Mouse (Mus musculus): ENCODE data around the gene Pja2.
A peak's percentile ranks its signal among the peaks of the same experiment; 100 is the strongest.
"Not testable (repeated sequence)": the region's sequence is repeated elsewhere in the genome, so short reads cannot be mapped to it uniquely, and the experiment has no call there.

Pja2 gene

DNA sequence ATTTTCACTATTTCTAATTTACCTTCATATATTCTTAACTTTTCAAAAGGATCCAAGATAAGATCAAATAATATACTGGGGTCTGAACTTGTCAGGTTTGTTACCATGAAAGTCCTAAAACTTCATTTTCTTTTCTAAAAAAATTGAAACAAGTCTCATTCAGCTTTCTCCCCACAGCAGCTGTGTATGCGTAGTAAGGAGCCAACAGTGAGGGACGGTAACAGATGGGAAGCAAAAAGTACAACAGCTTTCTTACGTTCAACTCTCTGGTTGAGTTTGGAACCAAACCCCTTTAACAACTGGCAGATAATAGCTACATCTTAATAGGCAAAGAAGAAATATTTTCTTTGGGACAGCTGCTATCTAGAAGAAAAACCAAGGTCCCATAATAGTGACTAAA, 50.3 kb downstream of the Pja2 start:
- not testable (repeated sequence) for DNase-seq (ENCODE audit: low read depth, low spot score)

DNA sequence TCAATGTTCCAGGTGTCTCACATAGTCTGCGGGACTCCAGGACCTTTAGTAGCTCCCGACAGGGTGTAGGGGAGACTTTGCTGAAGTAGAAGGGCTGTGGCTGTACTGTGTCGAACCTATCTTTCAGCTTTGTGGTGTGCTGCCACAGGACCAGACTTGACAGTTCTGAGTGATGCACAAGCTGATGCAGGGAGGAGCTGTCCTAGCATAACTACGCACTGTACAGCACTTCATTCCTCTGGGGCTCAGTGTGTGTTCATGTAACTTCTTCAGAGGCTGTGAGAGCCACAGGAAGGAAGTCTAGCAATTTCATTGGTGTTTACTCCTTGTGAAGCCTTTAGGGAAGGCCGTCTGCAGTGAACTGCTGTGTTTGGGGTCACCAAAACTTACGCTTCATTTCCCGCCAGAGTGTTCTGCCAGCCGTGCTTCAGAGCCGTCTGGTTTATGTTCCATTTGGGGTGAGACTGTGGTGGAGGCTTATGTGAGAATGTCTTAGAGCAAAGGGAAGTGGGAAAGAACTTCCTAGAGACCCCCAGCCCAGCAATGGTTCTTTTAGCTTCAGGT, 54.0 kb downstream of the Pja2 start:
- DNase-seq (ENCODE audit: low read depth, low spot score), result no peak

DNA sequence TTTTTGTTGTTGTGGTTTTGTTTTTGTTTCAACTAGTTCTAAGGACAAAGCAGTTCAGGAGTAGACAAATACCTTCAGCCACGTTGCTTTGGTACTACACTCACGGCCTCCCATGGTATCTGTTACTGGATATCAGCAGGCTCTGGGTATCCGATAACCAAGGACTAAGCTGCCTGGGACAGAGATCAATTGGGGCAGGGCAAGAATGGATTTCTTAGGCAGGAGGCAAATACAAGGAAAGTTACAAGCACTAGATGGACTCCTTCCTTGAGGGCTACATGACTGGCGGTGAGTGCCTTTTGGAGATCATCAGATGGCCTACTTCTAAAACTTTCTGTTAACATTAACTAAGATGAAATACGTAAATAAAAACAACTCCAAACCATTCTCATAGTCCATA, 55.0 kb downstream of the Pja2 start:
- DNase-seq (ENCODE audit: low read depth, low spot score), result no peak

DNA sequence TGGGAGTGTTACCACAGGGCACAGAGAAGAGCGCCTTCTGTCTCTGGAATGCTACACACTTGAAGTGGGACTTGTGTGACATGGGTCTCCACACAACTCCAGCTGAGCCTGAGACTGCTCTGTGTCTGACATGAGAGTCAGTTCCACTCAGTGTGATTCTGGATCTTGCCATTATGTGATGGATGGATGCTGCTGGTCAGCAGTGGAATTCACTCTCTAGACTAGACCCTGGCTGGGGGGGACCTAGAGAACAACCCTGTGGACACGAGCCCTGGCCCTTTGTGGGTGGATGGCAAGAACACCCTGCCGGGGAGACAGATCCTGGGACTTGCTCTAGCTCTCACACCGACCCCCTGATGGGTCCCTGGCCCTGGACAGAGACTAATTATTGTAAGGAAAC, 56.5 kb downstream of the Pja2 start:
- no peak for DNase-seq (ENCODE audit: low read depth, low spot score)

DNA sequence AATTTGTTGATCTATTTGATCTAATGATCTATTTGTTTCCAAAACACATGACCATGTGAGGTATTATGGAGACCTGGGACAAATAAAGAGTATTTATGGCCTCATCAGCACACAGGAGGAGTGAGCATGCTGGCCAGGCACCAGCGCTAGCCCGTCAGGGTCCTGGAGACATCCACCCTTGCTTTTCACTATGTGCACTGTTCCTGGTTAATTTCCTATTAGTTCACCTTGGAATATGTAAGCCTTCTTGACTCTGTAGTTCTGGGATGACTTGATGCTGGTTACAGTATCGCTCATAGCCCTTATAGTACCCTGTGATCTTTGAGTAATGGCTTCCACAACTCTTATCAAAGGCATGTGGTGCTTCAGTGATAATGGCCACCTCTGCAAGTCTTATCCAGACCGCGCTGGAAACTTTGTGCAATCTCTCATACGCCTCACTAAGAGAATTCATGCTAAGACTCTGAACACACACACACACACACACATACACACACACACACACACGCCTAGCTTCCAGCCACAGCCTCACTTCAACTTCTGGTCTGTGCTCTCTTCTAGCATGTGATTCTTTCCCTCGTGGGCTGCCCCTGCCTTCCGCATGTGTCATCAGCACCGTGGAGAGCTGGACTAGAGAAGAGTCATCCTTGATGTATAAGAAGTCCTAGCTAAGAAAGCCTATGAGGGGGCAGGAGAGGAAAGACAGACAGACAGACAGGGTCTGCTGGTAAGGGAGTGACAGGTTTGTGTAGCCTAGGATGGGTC, 57.2 kb downstream of the Pja2 start:
- DNase-seq (ENCODE audit: low read depth, low spot score), result peak; percentile 37

DNA sequence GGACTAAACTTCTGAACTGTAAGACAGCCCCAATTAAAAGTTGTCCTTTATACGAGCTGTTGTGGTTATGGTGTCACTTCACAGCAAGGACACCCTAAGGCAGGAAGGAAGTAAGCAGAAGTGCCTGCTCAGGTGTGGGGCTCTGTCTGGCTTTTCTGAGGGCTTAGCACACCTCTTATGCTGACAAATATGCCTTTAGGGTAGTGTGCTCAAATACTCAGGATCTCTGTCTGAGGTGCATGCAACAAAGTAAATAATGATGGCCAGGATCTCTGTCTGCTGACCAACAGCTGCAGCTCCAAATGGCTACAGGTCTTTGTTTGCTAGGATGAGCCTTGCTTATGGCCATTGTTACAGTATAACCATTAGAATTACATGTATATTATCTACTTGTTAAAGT, 71.1 kb downstream of the Pja2 start:
- no peak for DNase-seq (ENCODE audit: low read depth, low spot score)

DNA sequence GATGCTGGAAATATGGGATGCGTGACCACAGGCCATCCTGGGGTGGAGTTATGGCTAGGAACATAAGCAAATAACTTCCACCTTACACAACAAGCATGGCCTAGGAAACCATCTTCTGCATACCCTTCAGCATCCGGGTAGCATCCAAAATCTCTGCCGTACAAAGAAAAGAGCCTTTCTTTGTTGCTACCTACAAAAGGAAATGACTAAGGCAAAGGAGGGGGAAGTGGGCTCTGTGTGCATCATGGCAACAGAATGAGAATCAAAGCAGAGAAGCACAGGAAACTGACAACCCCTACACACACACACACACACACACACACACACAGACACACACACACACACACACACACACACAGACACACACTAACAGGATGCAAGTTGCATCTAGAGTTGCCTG, 83.5 kb downstream of the Pja2 start:
- peak; percentile 45 for DNase-seq (ENCODE audit: low read depth, low spot score)

DNA sequence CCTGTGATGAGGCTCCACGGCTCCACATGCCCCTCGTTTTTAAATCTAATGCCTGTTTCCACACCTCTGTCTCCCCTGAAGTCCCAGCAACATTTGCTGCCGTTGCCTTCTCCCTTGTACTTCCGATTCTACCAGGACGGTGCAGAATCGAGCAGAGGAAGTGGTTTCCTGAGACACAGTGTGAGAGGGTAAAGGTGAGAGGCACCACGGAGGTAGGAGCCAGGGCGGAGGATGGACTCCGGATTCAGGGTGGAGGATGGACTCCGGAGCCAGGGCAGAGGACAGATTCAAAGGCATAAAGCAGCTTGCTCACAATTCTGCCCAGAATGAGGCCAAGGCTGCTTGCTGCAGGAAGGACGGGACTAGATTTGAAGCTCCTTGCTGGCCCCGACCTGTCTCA, 88.8 kb downstream of the Pja2 start:
- DNase-seq (ENCODE audit: low read depth, low spot score), result no peak

DNA sequence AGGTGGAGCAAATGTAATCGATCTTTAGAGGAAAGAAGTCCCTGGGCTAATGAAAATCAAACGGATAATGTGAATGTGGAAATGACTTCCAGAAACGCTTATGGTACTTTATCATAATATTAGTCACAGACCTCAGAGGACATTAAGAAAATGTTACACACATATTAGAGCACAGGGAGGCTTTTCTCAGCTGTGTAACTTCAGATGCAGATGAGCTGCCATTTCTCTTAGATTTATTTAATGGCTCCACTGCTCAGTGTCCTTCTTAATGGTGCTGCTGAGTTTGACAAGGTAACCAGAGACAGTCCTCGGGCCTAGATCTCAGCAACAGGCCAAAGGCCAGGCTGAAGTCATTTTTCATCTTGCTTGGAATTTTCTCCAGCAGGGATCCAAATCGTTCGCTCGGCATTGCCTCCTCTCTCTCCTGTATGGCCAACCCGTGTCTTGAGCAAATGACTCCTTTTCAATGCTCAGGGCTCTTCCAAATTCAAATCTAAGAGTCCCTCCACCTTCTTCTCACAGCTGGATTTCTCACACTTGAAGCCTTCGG, 89.3 kb downstream of the Pja2 start:
- no peak for DNase-seq (ENCODE audit: low read depth, low spot score)

DNA sequence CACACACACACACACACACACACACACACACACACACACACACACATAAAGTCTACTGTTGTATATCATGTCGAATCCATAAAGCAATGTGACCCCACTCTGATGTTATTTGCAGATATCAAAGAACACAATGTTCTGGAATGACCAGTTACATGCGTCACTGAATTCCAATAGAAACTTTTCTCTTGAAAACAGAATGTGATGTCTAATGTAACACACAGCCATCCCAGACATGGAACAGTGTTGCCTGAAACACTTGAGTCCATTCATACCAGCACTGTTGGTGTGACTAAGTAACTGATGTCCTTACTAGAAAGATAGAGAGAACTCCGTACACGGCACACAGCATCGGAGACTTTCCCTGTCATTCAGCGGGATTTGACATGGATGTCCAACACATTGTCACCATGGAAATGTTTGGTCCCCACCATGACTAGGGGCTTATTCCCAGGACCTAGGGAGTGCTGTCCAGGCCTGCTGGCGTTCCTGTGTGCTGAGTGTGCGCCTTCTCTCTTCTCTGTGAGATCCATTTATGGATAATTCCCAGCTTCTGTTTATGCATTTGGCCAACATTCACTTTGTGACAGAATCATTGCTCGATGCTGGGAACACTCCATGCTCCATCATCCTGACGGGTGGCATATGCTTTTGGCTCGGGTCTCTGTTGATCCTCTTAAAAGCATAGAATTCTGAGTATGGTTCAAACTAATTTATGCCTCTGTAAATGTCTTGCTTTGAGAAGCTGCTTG, 90.0 kb downstream of the Pja2 start:
- DNase-seq (ENCODE audit: low read depth, low spot score), result no peak

DNA sequence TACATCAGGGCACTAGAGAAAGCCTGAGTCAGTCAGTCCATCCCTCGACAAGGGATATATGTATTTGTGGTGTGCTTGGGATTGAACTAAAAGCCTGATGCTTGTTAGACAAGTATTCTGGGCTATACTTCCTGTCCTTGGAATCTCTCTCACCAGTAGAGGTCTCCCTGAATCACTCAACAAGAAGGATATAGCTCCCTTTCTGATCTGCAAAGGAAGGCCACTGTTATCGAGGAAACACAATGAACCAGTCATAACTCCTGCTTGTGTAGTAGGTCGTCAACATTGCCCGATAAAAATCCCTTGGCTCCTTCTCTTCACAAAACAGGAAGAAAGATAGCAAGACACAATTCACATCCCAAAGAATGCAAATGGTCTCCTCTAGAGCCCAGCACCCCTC, 99.6 kb downstream of the Pja2 start:
- peak; percentile 58 for DNase-seq (ENCODE audit: low read depth, low spot score)

DNA sequence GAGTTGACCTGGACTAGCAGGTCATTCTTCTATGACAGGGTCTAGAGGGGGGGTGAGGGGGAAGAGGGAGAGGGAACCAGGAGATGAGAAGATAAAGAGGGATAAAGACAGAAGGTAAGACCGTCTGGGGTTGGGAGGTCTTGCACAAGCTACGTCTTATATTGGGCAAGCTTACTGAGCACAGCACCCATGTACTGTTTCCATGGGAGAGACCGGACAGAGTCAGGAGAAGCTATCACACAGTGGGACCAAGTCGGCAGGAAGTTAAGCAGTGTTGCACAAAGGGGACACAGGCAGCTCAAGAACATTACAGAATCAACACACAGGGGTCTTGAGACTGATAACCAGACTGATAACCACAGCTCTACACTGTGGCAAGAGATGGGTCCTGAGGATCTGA, 100.1 kb downstream of the Pja2 start:
- not testable (repeated sequence) for DNase-seq (ENCODE audit: low read depth, low spot score)

DNA sequence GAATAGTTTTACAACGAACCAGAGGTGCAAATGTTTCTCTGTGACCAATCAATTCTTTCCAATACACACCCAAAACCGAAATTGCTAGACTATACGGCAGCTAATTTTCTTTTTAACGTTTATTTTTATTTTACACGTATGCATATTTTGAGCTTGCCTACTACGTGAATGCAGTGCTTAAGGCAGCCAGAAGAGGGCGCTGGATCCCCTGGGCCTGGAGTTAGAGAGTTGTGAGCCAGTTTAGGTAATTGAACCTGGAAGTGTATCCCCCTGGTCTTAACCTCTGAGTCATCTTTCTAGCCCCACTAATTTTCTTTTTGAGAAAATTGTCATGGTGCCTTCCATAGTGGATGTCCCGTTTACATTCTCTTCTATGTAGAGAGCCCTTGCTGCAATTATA, 100.5 kb downstream of the Pja2 start:
- peak; percentile 25 for DNase-seq (ENCODE audit: low read depth, low spot score)

All from 3T3-L1 (cell line).